11 mouse cellular contexts compared by ENCODE assay signal in the genomic region with DNA sequence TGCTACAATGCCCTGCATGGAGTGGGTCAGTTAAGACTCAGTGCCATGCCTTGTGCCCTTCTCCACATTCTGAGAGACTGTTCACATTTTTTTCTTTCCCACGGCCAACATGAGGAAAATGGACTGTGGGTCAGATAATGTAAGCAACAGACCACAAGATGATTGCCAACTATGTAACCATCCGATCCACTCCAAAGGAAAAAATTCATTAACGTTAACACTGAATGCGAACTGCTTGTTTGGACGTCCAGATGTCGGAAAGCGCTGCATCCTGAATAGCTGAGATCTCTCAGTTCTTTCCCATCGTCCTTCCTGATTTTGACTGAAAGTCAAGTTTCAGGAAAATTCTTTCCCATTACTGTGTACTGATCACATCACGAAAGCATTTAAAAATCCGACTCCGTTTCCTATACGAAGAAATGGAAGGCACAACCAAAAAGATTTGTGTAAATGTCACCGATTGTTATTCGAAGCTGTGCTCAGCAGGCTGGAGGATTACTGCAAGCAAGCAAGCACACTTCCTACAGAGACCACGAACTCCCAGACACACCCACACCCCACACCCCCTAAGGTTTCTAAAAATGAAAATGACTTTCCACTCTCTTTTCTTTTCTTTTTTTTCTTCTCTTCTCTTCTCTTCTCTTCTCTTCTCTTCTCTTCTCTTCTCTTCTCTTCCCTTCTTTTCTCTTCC.
DNase-seq lines count a peak whose midpoint lies in the region; ATAC-seq and TF ChIP-seq lines count a peak whose summit lies in the region.
"Had no signal": no experiment of that assay in that cellular context is flagged by ENCODE, and none has a peak within 500 bp of the region (broad histone marks: within the 10 kb centered on the region; RNA-seq: fewer than 3 reads in every experiment).

No protein-coding gene starts in this region.

- WGBS in heart, embryonic 10.5 days = 34% methylated on average over 15 of the region's 15 CpGs
- WGBS in neural tube, embryonic 13.5 days = 32% methylated on average over 15 of the region's 15 CpGs
- WGBS in intestine, embryonic 16.5 days = 19% methylated on average over 15 of the region's 15 CpGs
- WGBS in stomach, postnatal 0 days = 19% methylated on average over 15 of the region's 15 CpGs

- H3K4me2 ChIP-seq in neural tube, embryonic 13.5 days = peak overlapping the region; percentile 7; the same call in 1 of the 2 replicates
- peak overlapping the region; percentile 21; the same call in 1 of the 2 replicates for H3K4me2 ChIP-seq in intestine, embryonic 16.5 days (ENCODE audit: low read depth, low read length)
- H3K4me2 ChIP-seq in stomach, postnatal 0 days (replicated peaks; ENCODE audit: low read depth) = 0 out of 2 replicates have a peak overlapping the region, but pooled peaks have one; percentile 2

- H3K27ac ChIP-seq in heart, embryonic 10.5 days = peak overlapping the region; percentile 59; the same call in 1 of the 2 replicates
- H3K27ac ChIP-seq in neural tube, embryonic 13.5 days (replicated peaks) = no peak overlapping the region
- H3K27ac ChIP-seq in intestine, embryonic 16.5 days (ENCODE audit: low read length) = no peak overlapping the region; the same call in 1 of the 2 replicates
- H3K27ac ChIP-seq in stomach, postnatal 0 days (replicated peaks) = no peak overlapping the region

- no peak for DNase-seq in heart, embryonic 10.5 days (ENCODE audit: low spot score)
- no peak for DNase-seq in heart, postnatal 36 days
- no peak for DNase-seq in neural tube, embryonic 10.5 days (ENCODE audit: extremely low spot score, low spot score)
- no peak for DNase-seq in stomach, postnatal 0 days (ENCODE audit: low spot score)
- no peak for DNase-seq in thymus, adult 18-20 months
- no peak for DNase-seq in cerebellum, adult 9-11 months
- DNase-seq: cerebellum, postnatal 36 days; kidney, adult 8-10 months; thymus, postnatal 36 days had no signal

- H3K9ac ChIP-seq in neural tube, embryonic 13.5 days = no peak overlapping the region
- no peak overlapping the region for H3K9ac ChIP-seq in intestine, embryonic 16.5 days (ENCODE audit: low read depth, low read length)
- 0 out of 2 replicates have a peak overlapping the region, but pooled peaks have one; percentile 13 for H3K9ac ChIP-seq in stomach, postnatal 0 days (ENCODE audit: low read length)

- H3K9me3 ChIP-seq in heart, embryonic 10.5 days = no peaks in the 10 kb centered on the region
- H3K9me3 ChIP-seq in neural tube, embryonic 13.5 days = no peaks in the 10 kb centered on the region
- no peaks in the 10 kb centered on the region for H3K9me3 ChIP-seq in intestine, embryonic 16.5 days (ENCODE audit: control insufficient read depth, low read length)
- no peaks in the 10 kb centered on the region for H3K9me3 ChIP-seq in stomach, postnatal 0 days (ENCODE audit: control insufficient read depth, low read length)

- no peaks in the 10 kb centered on the region for H3K36me3 ChIP-seq in heart, embryonic 10.5 days
- H3K36me3 ChIP-seq in neural tube, embryonic 13.5 days = no peaks in the 10 kb centered on the region
- no peaks in the 10 kb centered on the region for H3K36me3 ChIP-seq in intestine, embryonic 16.5 days (ENCODE audit: control insufficient read depth, insufficient read depth, low read length)
- H3K36me3 ChIP-seq in stomach, postnatal 0 days (ENCODE audit: control insufficient read depth, insufficient read depth, low read length) = no peaks in the 10 kb centered on the region

- no peak overlapping the region for H3K4me3 ChIP-seq in heart, embryonic 10.5 days
- no peak overlapping the region for H3K4me3 ChIP-seq in neural tube, embryonic 13.5 days
- no peak overlapping the region for H3K4me3 ChIP-seq in intestine, embryonic 16.5 days (ENCODE audit: low read length)
- H3K4me3 ChIP-seq in stomach, postnatal 0 days (ENCODE audit: low read depth, low read length) = no peak overlapping the region

- no peaks in the 10 kb centered on the region; the same call in 1 of the 2 replicates for H3K27me3 ChIP-seq in heart, embryonic 10.5 days (ENCODE audit: insufficient read depth, poor library complexity, severe bottlenecking)
- no peaks in the 10 kb centered on the region for H3K27me3 ChIP-seq in neural tube, embryonic 13.5 days
- H3K27me3 ChIP-seq in intestine, embryonic 16.5 days (replicated peaks; ENCODE audit: control insufficient read depth, insufficient read depth, low read length) = no peaks in the 10 kb centered on the region
- no peaks in the 10 kb centered on the region for H3K27me3 ChIP-seq in stomach, postnatal 0 days (ENCODE audit: control insufficient read depth, insufficient read depth, low read length)

- no peak for TF ChIP-seq CTCF in stomach, postnatal 0 days (IDR thresholded peaks at IDR 0.05; ENCODE audit: low read depth)

- no peak for ATAC-seq in neural tube, embryonic 13.5 days (ENCODE audit: low read depth)
- ATAC-seq in intestine, embryonic 16.5 days = no peak
- no peak for ATAC-seq in stomach, postnatal 0 days (ENCODE audit: low FRiP score, low TSS enrichment)

- TF ChIP-seq EP300 in stomach, postnatal 0 days (optimal IDR thresholded peaks at IDR 0.05) = no peak

- peaks cover 27% of the 10 kb centered on the region for H3K4me1 ChIP-seq in heart, embryonic 10.5 days
- H3K4me1 ChIP-seq in neural tube, embryonic 13.5 days (replicated peaks) = no peaks in the 10 kb centered on the region
- H3K4me1 ChIP-seq in intestine, embryonic 16.5 days (ENCODE audit: control insufficient read depth, insufficient read depth, low read length) = peaks cover 5% of the 10 kb centered on the region; the same call in 1 of the 2 replicates
- no peaks in the 10 kb centered on the region for H3K4me1 ChIP-seq in stomach, postnatal 0 days (replicated peaks; ENCODE audit: control insufficient read depth, insufficient read depth)

- intact Hi-C loops in heart, postnatal 36 days (cut with DNase I) = no loop called here
